Mouse (Mus musculus): Measurements from ENCODE around the gene Olfr76. TPM values are rescaled to one million over a fixed set of nuclear protein-coding genes. Genes with fewer than 3 reads are reported as not detected.

Olfr76 gene
- polyA plus RNA-seq, 1 experiment from 2014 or later, result not detected

Other genes starting within 250 kb of the Olfr76 start
- not detected in 2 replicates for gene Olfr1419, start 248.1 kb downstream of the Olfr76 start, polyA plus RNA-seq (2015; fragmentation: Nextera tagmentation; extraction: Ambion mirVana)
- not detected in 2 replicates for gene Olfr1420, start 236.6 kb downstream of the Olfr76 start, polyA plus RNA-seq (2015; fragmentation: Nextera tagmentation; extraction: Ambion mirVana)
- gene Patl1, start 210.8 kb downstream of the Olfr76 start, polyA plus RNA-seq (2015; fragmentation: Nextera tagmentation; extraction: Ambion mirVana), result 15.1 and 16.8 TPM in 2 replicates
- gene Osbp, start 157.3 kb downstream of the Olfr76 start, polyA plus RNA-seq (2015; fragmentation: Nextera tagmentation; extraction: Ambion mirVana), result 3.4 and 3.7 TPM in 2 replicates
- gene Olfr1423, start 81.9 kb downstream of the Olfr76 start, polyA plus RNA-seq (2015; fragmentation: Nextera tagmentation; extraction: Ambion mirVana), result not detected in 2 replicates
- not detected in 2 replicates for gene Olfr1424, start 60.5 kb downstream of the Olfr76 start, polyA plus RNA-seq (2015; fragmentation: Nextera tagmentation; extraction: Ambion mirVana)
- gene Olfr1425, start 45.5 kb downstream of the Olfr76 start, polyA plus RNA-seq (2015; fragmentation: Nextera tagmentation; extraction: Ambion mirVana), result not detected in 2 replicates
- gene Olfr1426, start 31.2 kb downstream of the Olfr76 start, polyA plus RNA-seq (2015; fragmentation: Nextera tagmentation; extraction: Ambion mirVana), result not detected in 2 replicates
- not detected in 2 replicates for gene Olfr1427, start 19.9 kb downstream of the Olfr76 start, polyA plus RNA-seq (2015; fragmentation: Nextera tagmentation; extraction: Ambion mirVana)
- gene Olfr1428, start 7.3 kb downstream of the Olfr76 start, polyA plus RNA-seq (2015; fragmentation: Nextera tagmentation; extraction: Ambion mirVana), result not detected in 2 replicates
- not detected in 2 replicates for gene Olfr1555-ps1, start 46.9 kb upstream of the Olfr76 start, polyA plus RNA-seq (2015; fragmentation: Nextera tagmentation; extraction: Ambion mirVana)
- gene Olfr1431, start 77.4 kb upstream of the Olfr76 start, polyA plus RNA-seq (2015; fragmentation: Nextera tagmentation; extraction: Ambion mirVana), result not detected in 2 replicates
- not detected in 2 replicates for gene Olfr1432, start 109.4 kb upstream of the Olfr76 start, polyA plus RNA-seq (2015; fragmentation: Nextera tagmentation; extraction: Ambion mirVana)
- not detected in 2 replicates for gene Olfr262, start 118.5 kb upstream of the Olfr76 start, polyA plus RNA-seq (2015; fragmentation: Nextera tagmentation; extraction: Ambion mirVana)
- gene Olfr235, start 137.8 kb upstream of the Olfr76 start, polyA plus RNA-seq (2015; fragmentation: Nextera tagmentation; extraction: Ambion mirVana), result not detected in 2 replicates
- not detected in 2 replicates for gene Olfr1434, start 156.7 kb upstream of the Olfr76 start, polyA plus RNA-seq (2015; fragmentation: Nextera tagmentation; extraction: Ambion mirVana)
- not detected in 2 replicates for gene Olfr1436, start 175.9 kb upstream of the Olfr76 start, polyA plus RNA-seq (2015; fragmentation: Nextera tagmentation; extraction: Ambion mirVana)
- gene Olfr1437, start 201.9 kb upstream of the Olfr76 start, polyA plus RNA-seq (2015; fragmentation: Nextera tagmentation; extraction: Ambion mirVana), result not detected in 2 replicates
- gene Olfr1438-ps1, start 212.7 kb upstream of the Olfr76 start, polyA plus RNA-seq (2015; fragmentation: Nextera tagmentation; extraction: Ambion mirVana), result not detected in 2 replicates

Data from hindbrain, embryonic 15.5 days (tissue).